Mouse (Mus musculus): ENCODE data around the gene Gucy2c.

DNA sequence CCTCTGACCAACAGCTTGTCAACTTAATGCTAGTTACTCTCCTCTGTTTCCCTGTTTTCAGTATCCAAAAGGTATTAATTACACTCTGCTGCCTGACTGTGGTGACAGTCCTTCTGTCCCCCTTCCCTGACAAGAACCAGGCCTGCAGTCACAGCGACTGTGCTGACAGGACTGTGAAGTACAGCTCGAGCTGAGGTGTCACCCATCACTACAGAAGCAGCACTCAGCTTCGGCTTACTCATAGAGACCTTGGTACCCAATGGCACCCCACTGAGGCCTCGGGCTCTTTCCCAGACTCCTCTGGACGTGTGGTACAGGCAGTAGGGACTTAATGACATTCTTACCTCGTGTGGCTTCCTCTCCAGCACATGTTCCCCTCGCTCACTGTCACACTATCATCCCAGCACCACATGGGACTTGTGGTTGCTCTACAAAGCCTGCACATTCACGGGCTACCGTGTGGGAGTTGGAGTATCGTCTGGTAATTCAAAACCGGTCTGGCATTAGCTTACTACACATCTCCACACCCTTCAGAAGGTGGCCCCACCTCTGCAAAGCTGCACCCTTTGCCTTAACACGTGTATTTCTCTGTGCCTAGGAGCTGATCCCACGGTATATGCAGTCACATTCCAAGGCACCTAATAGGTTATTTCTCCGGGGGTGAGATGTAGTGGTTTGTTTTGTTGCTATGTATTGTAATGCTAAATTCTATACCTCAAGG, 113.1 kb downstream of the Gucy2c start:
- no peak for TF ChIP-seq CTCF (IDR thresholded peaks at IDR 0.05; ENCODE audit: insufficient read depth, low read depth, low read length)
- TF ChIP-seq POLR2A (IDR thresholded peaks at IDR 0.05; ENCODE audit: insufficient read depth, low read depth, low read length), result no peak

All from olfactory bulb, adult 2 months (tissue).